In the genomic region with DNA sequence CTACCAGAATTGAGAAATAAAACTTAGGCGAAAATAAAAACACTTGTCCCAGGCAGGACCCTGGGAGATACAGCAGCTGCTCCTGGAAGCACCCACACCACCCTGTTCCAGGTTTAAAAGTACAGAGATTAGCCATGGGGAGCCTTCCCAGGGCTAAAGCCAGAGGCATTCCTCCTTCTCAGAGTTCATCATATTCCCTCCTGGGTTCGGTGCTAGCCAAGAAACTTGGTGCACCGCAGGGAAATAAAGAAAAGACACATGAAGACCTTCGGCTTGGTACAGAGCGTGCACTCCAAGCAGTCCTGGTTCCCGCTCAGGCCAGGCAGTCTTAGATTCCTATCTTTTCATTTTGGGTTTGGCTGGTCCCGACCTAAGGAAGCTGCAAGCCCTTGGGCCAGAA, we compare ENCODE assay signal across 11 mouse cellular contexts.
"Had no signal": no experiment of that assay in that cellular context is flagged by ENCODE, and none has a peak within 500 bp of the region (broad histone marks: within the 10 kb centered on the region; RNA-seq: fewer than 3 reads in every experiment).

No protein-coding gene starts in this region.

- H3K4me2 ChIP-seq: liver, embryonic 13.5 days; lung, embryonic 15.5 days; midbrain, embryonic 13.5 days had no signal

- DNase-seq: kidney, postnatal 36 days; left cerebral cortex, postnatal 4 days; liver; liver, embryonic 13.5 days; liver, postnatal 0 days; right cerebral cortex, postnatal 14 days; thymus, adult 18-20 months; thymus, postnatal 14 days had no signal

- H3K27me3 ChIP-seq: liver, embryonic 13.5 days had no signal

- ATAC-seq: liver, postnatal 0 days; midbrain, embryonic 13.5 days had no signal

- H3K27ac ChIP-seq: kidney, postnatal 0 days; liver, embryonic 13.5 days; lung, embryonic 15.5 days; midbrain, embryonic 13.5 days had no signal

- H3K36me3 ChIP-seq: liver, embryonic 13.5 days; lung, embryonic 15.5 days; midbrain, embryonic 13.5 days had no signal

- H3K4me1 ChIP-seq: liver, embryonic 13.5 days had no signal

- H3K4me3 ChIP-seq: liver, embryonic 13.5 days; lung, embryonic 15.5 days; midbrain, embryonic 13.5 days had no signal

- H3K9me3 ChIP-seq: liver, embryonic 13.5 days; lung, embryonic 15.5 days; midbrain, embryonic 13.5 days had no signal

- H3K9ac ChIP-seq: liver, embryonic 13.5 days; liver, postnatal 0 days; lung, embryonic 15.5 days; midbrain, embryonic 13.5 days had no signal
